Mouse (Mus musculus) mature B cell (primary cell): ENCODE results near the gene Pcsk7.

Source experiments
- in situ Hi-C: fragments of 300-500 bp; cut with MboI; formaldehyde crosslinking; loops from 2 replicates; pipeline ENCODE4 v1.14.3; 2019

The Pcsk7 gene

DNA sequence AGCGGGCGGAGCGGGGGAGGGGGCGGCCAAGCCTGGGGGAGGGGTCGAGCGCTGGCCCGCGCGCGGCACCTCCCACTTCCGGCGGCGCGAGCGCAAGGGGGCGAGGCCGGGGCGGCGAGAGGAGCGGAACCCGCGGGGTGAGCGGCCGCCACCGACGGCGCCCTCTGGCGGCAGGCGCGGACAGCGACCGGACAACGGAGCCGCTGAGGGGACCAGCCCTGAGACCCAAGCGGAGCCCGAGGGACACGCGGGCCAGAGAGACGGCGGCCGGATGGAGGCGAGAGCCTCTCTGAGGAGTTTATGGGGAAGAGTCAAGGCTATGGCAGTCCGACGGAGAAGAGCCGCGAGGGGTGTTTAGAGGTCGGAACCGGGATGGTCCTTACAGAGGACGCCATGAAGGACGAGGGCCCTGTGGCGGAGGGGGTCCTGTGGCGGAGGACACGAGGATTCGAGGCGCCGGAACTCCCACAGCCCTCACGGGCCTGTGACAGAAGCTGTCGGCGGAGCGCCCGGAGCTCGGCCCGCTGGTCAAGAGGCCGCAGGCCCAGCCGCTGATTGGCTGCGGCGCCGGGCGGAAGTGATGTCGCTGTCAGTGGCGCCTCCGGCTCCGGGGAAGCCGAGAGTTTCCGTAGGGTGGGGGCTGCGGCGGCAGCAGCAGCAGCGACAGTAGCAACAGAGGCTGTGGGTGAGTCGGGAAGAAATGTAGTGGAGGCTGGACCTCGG is at the start of gene Pcsk7, which contains the start of gene Rnf214:
TSS of gene Pcsk7 (plus strand) at position 143 of the 723 bp plus-strand sequence.
TSS of gene Rnf214 (minus strand) at position 557 of the 723 bp plus-strand sequence.
- in situ Hi-C loops: no loop called here

DNA sequence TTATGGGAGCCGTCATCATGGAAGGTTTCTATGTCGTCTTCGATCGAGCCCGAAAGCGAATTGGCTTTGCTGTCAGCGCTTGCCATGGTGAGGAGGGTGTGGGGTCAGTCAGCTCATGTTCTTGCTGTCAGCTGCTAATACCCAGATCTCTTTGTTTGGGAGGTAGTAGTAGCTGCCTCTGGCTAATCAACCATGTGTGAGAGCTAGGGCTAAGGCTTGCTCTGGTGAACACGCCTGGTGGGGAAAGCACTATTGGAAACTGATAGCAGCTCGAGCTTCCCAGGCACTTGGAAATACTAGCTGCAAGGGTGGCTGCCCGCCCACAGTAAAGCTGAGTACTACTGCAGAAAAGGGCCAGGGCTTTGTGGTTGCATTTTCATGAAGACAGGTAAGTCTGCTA is 46.9 kb upstream of the Pcsk7 start:
- in situ Hi-C loops: no loop called here

DNA sequence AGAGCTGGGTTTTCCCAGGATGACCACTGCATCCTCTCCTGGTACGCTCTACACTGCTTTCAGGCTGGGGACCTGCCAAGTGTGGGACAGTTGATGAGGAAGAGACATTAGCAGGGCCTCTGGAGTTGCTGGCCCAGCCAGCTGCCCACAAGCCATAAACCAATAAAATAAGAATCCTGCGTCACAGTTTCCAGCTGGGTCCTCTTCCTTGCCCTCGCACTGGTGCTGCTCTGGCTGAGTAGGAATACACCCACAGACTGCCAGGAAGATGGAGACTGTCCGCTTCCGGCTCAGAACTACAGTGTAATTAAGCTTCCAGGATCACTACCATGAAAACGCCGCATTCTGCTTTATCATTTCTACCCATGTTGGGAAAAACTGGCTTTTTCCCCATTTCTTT is 44.5 kb upstream of the Pcsk7 start:
- in situ Hi-C loops: no loop called here

DNA sequence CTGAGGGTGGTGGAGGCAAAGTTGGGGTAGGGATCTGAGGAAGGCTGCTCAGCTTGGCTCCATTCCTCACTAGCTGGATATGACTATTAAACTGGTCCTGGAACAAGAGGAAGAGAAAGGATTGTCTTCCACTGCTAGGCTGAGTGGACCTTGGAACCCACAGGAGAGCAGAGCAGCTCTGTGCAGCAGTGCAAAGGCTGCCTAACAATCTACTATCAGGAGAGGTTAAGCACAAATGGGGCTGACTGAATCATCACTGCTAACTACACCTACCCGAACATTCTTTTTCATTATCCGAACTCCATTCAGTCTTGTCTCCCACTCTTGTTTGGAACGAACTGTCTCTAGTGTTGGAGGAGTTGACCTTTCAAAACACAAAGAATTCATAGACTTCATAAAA is 37.1 kb upstream of the Pcsk7 start:
- in situ Hi-C loops: no loop called here

DNA sequence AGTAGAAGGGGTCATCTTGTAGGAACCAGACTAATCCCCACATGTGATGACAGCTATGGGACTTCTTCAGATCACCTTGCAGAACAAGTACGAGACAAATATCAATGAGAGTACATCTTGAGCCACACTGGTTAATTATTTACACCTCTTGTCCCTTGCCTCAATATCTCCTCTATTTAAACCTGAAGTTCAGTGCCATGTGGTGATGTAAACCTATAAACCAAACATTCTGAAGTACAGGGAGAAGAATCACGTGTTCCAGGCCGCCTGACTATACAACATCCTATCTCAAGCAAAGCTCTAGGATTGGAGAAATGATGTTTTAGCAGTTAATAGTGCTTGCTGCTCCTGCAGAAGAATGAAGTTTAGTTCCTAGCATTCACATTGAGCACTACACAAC is 36.0 kb upstream of the Pcsk7 start:
- in situ Hi-C loops: no loop called here

DNA sequence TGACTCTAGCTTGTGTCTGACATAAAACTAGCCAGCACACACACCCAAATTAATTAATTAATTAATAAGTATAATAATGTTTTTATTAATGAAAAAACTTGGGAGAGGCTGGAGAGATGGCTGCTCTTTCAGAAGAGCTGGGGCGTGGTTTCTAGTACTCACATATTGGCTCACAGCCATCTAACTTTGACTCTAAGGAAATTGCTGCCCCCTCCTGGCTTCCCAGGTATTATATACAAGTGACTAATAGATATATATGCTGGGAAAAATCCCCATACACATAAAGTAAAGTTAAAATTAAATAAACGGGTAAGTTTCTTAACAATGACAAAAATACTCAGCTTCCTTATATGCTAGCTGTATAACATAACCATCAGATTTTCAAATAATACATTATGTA is 28.4 kb upstream of the Pcsk7 start:
- in situ Hi-C loops: no loop called here

DNA sequence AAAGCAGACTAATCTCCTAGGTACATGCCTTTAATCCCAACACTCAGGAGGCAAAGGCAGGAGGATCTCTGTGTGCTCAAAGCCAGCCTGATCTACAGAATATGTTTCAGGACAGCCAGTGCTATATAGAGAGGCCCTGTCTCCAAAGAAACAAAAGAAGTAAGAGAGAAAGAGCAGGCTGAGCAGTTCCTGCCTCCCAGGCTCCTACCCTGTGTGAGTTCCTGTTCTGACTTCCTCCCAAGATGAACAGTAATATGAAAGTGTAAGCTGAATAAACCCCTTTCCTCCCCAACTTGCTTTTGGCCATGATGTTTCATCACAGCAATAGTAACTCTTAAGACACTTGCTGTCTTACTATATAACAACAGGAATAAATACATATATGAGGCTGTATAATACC is 12.6 kb upstream of the Pcsk7 start:
- in situ Hi-C loops: no loop called here

DNA sequence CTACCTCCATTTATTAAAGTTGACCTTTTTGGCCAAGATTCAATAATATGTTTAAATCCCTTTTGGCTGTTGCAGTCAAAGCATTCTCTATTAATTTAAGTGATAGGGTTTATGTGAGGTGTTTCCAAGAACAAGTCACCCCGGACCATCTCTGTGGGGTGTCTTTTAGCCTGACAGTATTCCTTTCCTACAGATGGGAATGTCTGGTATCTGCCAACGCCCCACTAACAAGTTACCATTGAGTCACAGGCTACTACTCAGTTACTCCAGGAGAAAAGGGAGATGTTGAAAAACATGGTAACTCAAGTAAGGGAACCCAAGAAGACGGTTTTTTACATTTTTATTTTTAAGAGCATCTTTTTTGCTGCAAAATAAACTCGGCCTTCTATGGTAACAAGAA is 1.1 kb upstream of the Pcsk7 start:
- in situ Hi-C loops: no loop called here

DNA sequence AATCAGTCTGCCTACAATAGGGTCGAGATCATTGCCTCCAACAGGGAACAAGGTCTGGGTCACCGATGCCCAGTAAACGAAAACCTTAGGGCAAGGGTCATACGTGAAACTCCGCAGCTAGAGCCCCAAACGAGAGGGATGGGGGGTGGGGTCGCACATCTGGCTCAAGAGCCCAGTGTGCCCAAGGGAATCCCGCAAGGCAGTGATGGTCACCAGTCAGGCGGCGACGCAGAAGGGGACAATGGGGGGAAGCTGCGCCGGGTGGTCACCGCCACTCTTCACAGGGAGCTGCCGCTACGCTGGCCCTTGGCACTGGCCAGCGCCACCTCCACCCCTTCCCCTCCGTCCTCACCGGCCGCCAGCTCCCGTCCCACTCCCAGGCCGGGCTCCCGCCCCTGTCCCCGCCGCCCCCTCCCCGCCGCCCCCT is 473 bp upstream of the Pcsk7 start:
- in situ Hi-C loops: no loop called here

DNA sequence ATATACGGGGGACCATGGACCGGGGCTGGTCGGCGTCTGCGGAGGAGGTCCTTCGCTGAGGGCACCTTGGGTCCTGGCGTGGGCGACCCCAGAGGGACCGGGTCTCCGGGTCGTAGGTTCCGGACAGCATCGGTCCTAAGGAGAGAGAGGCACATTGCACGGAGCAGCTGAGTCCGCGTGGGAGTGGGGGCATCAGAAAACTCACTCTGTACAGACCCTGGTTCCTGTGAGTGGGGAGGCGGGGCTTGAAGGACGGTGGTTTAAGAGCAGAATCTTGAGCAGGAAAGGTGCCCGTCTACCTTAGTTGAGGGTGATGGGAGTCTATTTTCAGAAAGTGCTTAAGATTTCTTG is 756 bp downstream of the Pcsk7 start:
- in situ Hi-C loops: no loop called here

DNA sequence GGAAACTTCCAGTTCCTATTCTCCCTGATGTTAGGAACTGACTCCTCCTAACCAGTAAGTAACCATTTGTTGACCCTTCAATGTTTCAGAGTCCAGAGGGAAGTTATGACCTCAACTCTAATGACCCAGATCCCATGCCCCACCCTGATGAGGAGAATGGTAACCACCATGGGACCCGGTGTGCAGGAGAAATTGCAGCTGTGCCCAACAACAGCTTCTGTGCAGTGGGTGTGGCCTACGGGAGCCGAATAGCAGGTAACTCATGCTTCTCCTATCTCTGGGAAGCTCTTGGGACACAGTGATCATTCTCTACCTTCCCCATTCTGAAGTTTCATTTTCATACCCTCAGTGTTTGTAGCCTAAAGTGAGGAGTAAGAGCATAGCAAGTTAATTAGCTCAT is 4.7 kb downstream of the Pcsk7 start:
- in situ Hi-C loops: no loop called here

DNA sequence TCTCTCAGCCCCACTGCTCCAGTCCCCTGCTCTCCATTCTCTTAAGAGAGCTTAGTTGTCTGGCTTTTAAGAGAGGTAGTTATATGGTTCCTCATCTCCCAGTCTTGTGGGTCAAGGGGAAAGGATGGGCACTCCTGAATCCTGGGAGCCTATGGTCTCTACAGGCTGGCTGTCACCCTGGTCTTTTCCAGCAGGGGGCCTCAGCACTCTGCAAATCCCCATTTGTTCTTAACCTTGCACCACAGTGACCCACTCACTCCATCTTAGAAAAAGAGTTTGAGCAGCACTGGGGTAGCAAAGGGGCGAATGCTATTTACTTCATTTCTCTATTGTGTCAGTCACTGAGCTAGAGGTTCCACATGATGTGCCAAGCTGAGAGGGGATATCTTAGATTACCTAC is 5.4 kb downstream of the Pcsk7 start:
- in situ Hi-C loops: no loop called here

DNA sequence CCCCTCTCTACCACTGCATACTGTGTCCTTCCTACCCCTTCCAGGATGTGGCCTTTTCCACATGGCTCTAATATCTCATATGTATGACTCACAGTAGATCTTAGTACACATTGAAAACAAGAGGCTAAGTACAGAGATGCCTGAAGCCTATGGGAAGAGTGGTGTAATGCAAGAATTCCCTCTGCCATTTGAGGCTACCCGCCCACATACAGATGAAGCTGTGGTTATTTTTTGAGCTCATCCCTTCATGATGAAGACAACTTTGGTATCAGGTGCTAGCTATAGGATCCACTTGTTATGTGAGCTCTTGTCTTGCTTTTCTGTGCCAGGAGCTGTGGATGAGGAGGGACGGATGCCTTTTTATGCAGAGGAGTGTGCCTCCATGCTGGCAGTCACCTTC is 9.4 kb downstream of the Pcsk7 start:
- in situ Hi-C loops: no loop called here

DNA sequence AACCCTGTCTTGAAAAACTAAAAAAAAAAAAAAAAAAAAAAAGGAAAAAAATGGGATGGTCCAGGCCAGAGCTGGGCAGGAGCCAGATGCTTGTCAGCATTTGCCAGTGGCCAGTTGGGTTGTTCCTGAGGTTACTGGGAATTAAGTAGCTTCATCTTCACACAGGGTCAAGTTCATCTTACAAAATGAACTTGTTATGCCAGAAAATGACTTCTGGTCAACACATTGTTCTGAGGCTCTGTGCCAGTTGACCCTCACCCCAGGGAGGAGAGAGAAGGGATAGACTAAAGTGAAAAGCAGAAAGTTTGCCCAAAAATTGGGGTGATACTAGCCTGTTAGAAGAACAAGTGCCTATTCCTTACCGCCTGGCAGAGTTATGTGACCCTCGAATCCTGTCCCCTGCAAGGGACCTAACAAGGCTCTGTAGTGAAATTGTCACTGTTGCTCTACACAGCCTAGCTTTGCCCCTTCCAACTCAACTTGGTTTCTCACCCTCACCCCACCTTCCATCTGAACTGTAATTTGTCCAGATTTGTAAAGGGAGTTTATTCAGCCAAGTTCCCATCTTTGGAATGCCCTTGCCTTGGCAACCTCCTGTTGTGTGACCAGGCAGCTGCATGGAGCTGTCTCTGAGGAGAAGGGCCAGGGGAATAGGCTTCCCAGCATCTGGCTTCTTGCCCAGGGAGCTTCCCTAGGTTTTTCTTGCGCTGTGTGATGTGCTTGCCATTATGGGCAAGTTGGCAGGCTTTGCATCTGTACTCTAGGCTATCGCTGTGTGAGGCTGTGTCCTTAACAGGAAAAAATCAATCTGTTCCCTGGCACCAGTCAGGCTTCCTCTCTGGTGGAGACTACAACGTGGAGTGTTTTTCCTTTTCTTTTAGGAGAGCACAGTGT is 11.0 kb downstream of the Pcsk7 start:
- in situ Hi-C loops: no loop called here

DNA sequence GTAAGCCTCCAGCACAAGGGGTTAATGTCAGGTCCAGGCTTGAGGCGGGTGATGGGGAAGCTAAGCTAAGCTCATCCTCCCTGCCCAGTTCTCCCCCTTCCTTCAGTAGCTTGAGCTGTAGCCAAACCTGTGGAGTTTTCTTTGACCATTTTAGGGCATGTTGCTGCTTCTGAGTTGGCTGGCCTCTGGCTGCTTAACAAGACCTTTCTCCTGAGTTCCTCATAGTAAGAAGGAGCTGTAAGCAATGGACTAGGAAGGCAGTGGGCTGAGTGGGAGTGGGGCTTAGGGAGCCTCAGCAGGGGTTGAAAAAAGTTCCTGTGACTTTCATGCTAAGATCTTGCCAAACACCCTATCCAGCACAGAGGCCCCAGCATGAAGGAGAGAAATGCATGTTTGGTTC is 13.6 kb downstream of the Pcsk7 start:
- in situ Hi-C loops: no loop called here

DNA sequence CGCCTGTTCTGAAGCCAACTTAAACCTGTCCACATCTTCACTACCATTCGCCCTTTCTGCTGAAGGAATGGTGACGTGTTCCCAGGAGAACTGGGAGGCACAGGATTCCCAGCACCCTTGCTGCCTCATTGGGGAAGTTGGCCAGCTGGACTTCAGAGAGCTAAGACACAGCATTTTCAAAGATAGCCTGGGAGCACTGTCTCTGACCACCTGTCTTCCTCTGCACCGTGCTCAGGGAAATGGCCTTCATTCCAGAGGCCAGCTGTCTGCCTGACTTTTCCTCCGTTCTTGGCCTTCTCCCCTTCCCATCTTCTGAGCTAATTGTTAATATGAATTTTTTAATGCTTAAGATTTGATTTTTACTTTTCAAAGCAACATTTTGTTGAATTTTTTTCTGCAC is 23.0 kb downstream of the Pcsk7 start:
- in situ Hi-C loops: no loop called here

DNA sequence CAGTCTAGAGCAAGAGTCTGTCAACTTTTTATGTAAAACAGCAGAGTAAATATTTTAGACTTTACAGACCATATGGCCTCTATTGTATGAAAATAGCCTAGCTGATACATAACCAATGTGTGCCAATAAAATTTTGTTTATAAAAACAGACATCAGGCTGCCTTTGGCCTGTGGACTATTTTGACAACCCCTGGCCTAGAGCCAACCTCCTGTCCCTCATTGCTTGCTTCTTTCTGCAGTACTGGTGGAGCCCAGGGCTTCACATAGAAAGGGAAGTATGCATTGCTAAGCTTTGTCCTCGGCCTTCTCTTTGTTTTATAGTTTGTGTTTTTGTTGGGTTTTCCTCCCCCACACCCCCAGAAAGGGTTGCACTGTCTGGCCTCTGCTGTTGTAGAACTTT is 25.7 kb downstream of the Pcsk7 start:
- in situ Hi-C loops: no loop called here

DNA sequence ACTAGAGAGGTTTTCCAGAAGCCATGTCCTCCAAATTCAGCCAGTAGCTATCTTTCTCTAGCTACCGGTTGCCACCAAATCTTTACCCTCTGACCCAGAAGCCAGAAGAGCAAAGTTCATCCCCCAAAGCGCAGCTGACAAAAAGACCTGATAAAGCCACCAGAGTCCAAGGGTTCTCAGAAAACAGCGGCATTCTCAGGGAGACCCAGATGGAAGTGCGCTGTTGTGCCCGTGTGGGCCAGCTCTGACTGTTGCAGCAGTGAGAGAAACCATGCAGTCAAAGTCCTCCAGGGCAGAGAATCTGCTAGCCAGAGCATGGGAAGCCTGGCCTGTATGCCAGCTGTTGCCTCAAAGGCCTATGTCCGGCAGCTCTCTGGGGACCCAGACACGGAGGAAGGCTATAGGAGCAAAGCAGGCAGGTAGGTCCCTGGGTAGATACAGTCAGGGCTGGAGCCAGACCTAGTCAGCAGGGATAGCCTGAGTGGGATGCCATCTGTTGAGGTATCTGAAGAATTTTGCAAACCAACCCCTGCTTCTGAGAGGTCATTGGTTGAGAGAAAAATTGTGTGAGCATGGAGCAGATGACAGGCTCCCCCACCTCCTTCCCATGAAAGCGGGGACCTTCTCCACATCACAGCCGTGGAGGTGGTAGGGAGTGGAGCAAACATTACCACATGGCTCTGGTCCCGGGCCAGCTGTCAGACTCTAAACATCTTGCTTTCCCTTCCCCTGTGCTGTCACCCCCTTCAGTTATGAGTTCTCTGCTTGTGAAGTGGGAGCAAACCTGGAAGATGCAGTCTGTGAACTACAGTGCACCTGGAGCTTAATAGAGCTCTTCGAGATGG is 26.5 kb downstream of the Pcsk7 start:
- in situ Hi-C loops: no loop called here

DNA sequence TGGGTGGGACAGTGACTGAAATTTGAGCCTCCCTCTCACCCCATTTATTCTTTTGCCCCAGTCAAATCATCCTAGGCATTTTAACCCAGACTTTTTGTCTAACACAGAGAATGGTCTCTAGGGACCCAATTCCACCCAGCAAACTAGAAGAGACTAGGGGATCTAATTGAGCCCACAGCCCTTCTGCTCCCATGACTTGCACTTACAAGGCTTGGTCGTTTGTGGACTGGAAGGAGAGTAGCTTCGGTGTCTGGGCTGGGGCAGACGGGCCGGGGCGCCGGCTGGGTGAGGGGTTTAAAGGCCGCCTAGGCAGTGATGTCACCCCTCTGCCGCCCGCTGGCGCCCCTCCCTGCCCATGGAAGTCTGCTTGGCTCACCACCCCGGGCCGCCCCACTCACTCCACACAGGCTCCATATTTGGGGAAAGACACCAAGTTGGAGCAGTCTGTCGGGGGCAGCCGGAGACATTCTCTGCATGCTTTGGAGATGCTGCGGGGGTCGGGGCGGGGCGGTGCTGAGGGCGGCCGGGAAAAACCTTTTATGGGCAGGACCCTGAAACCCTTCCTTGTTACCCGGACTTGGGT is 29.4 kb downstream of the Pcsk7 start, which contains the start of gene Tagln:
TSS of gene Tagln (minus strand) at position 431 of the 583 bp plus-strand sequence.
- in situ Hi-C loops: no loop called here

DNA sequence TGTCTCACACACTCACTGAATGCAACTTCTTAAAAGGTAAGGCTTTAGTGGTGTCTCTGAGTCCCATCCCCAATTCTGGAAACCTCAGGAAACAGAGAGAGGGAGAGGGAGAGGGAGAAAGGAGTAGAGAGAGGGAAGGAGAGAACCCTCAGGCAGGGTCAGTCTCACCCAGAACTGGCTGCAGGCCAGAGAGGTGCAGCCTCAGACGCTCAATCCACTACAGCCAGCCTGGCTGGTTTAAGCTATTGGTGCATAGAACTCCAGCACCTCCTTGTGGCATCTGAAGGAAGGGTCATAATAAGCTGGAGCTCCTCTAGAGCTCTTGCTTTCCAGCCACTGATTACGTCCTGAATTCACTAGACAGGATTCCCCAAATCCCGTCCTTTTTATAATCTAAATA is 30.6 kb downstream of the Pcsk7 start:
- in situ Hi-C loops: no loop called here

DNA sequence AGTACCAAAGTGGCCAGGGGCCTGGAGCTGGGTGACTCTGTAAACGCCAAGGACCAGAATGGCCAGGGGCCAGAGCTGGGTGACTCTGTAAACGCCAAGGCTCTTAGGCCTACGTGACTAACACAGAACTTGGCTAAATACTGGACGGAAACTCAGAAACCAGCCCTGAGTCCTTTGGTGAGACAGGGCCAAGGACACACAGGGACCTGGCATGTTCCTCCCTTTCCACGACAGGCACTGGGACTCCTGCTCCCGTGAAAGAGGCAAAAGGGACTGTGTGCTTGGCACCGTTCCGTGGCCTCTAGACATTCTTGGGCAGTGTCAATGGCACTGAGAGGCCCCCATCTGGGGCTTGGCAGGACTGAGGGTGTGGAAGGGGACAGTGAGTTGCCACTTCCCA is 31.8 kb downstream of the Pcsk7 start:
- in situ Hi-C loops: no loop called here
